Mouse (Mus musculus) mouse trophoblast stem cell (cell line): Measurements from ENCODE around the gene Zfp839.

Experiments
- in situ Hi-C, 2 experiments: fragments of 300-500 bp; cut with MseI, MboI; formaldehyde crosslinking; loops; 2 replicates in 1 of 2; 3 replicates in 1 of 2; pipeline ENCODE4 v1.15.1; 2025

Gene Zfp839

GRCm38 (mm10) chr12:110871247-110871646, 21.2 kb downstream of the Zfp839 start:
- in situ Hi-C loops, result no loop called here

GRCm38 (mm10) chr12:110875351-110875750, 25.3 kb downstream of the Zfp839 start:
- in situ Hi-C loops, result no loop called here

GRCm38 (mm10) chr12:110882291-110882690, 32.2 kb downstream of the Zfp839 start:
- in situ Hi-C loops, result no loop called here

GRCm38 (mm10) chr12:110885251-110885650, 35.2 kb downstream of the Zfp839 start:
- in situ Hi-C loops, result no loop called here

- in situ Hi-C loops, result no loop called here
Observed at GRCm38 (mm10) chr12:110888106-110888505, 38.1 kb downstream of the Zfp839 start.

GRCm38 (mm10) chr12:110888606-110889005, 38.6 kb downstream of the Zfp839 start:
- in situ Hi-C loops, result no loop called here

- in situ Hi-C loops, result no loop called here
Observed at GRCm38 (mm10) chr12:110889036-110890020, 39.3 kb downstream of the Zfp839 start, which contains the start of the genes Cinp and Tecpr2. TSS of gene Cinp (minus strand) at chr12:110889145. TSS of gene Tecpr2 (plus strand) at chr12:110889264.

GRCm38 (mm10) chr12:110891887-110892286, 41.8 kb downstream of the Zfp839 start:
- in situ Hi-C loops, result no loop called here

GRCm38 (mm10) chr12:110902106-110902505, 52.1 kb downstream of the Zfp839 start:
- in situ Hi-C loops, result no loop called here

- in situ Hi-C loops, result no loop called here
Observed at GRCm38 (mm10) chr12:110903536-110903935, 53.5 kb downstream of the Zfp839 start.

GRCm38 (mm10) chr12:110907845-110908244, 57.8 kb downstream of the Zfp839 start:
- in situ Hi-C loops, result no loop called here

- in situ Hi-C loops, result no loop called here
Observed at GRCm38 (mm10) chr12:110909962-110910361, 59.9 kb downstream of the Zfp839 start.

GRCm38 (mm10) chr12:110915761-110916160, 65.7 kb downstream of the Zfp839 start:
- in situ Hi-C loops, result no loop called here
